Mouse (Mus musculus) MEL (cell line): ENCODE data around the gene Macrod1. TPM values are rescaled to one million over a fixed set of nuclear protein-coding genes. Genes with fewer than 3 reads are reported as not detected.
A peak's percentile ranks its signal among the peaks of the same experiment; 100 is the strongest.

Experiments
- DNase-seq: peaks from one replicate; pipeline ENCODE4 v3.0.0; 2011; ENCODE audit warnings: low read depth, low spot score
- H3K27ac ChIP-seq: 2 replicates; pipeline ENCODE4 v1.5.1; 2012; ENCODE audit warnings: low read depth, mild to moderate bottlenecking, control low read depth, low read length, moderate library complexity; ENCODE audit not compliant: control insufficient read depth
- H3K27me3 ChIP-seq, 2 experiments: fragments of 150-350 bp in 1 of 2; sonication (generic) in 1 of 2; 2 replicates each; pipeline ENCODE4 v1.6.1; 2012; ENCODE audit warnings: low read length in 2 of 2, mild to moderate bottlenecking in 2 of 2, improper control_type of control experiment in 1 of 2, moderate library complexity in 1 of 2; ENCODE audit not compliant: insufficient read depth in 2 of 2, control insufficient read depth in 1 of 2
- H3K36me3 ChIP-seq, 2 experiments: 2 replicates each; pipeline ENCODE4 v1.6.1; 2012 to 2014; ENCODE audit warnings: low read length in 2 of 2, improper control_type of control experiment in 1 of 2, inconsistent platforms in 1 of 2, mild to moderate bottlenecking in 1 of 2; ENCODE audit not compliant: insufficient read depth in 2 of 2, control insufficient read depth in 1 of 2
- H3K4me1 ChIP-seq, 2 experiments: fragments of 150-350 bp in 1 of 2; sonication (generic) in 1 of 2; 2 replicates each; pipeline ENCODE4 v1.6.1; 2012; ENCODE audit warnings: low read length in 2 of 2, improper control_type of control experiment in 1 of 2, mild to moderate bottlenecking in 1 of 2; ENCODE audit not compliant: insufficient read depth in 2 of 2, control insufficient read depth in 1 of 2
- H3K4me3 ChIP-seq, 2 experiments: fragments of 150-350 bp in 1 of 2; sonication (generic) in 1 of 2; 2 replicates each; pipeline ENCODE4 v1.5.1; 2012; ENCODE audit warnings: low read depth in 2 of 2, low read length in 2 of 2, mild to moderate bottlenecking in 2 of 2, moderate library complexity in 2 of 2, control low read depth in 1 of 2, improper control_type of control experiment in 1 of 2; ENCODE audit not compliant: control insufficient read depth in 1 of 2, insufficient read depth in 1 of 2
- H3K79me2 ChIP-seq: 2 replicates; pipeline ENCODE4 v1.6.1; 2012; ENCODE audit warnings: mild to moderate bottlenecking, low read length, moderate library complexity; ENCODE audit not compliant: control insufficient read depth, poor library complexity, insufficient read depth
- H3K9ac ChIP-seq: 2 replicates; pipeline ENCODE4 v1.6.1; 2012; ENCODE audit warnings: low read depth, mild to moderate bottlenecking, control low read depth, low read length, moderate library complexity; ENCODE audit not compliant: control insufficient read depth, poor library complexity, severe bottlenecking
- H3K9me3 ChIP-seq: fragments of 150-350 bp; sonication (generic); replicated peaks from 2 replicates; pipeline ENCODE4 v1.6.1; 2012; ENCODE audit warnings: mild to moderate bottlenecking, low read length, improper control_type of control experiment, moderate library complexity; ENCODE audit not compliant: insufficient read depth
- CHD1 ChIP-seq: IDR thresholded peaks from 2 replicates; pipeline ENCODE4 v1.6.1; 2012; ENCODE audit warnings: low read depth, mild to moderate bottlenecking, inconsistent platforms, low read length, improper control_type of control experiment
- CHD2 ChIP-seq: IDR thresholded peaks from 2 replicates; pipeline ENCODE4 v1.6.1; 2011; ENCODE audit warnings: low read length, improper control_type of control experiment
- CTCF ChIP-seq, 3 experiments: IDR thresholded peaks in 2 of 3; conservative IDR thresholded peaks in 1 of 3; 2 replicates each; pipeline ENCODE4 v1.5.1; 2011 to 2012; ENCODE audit warnings: low read length in 3 of 3, low read depth in 2 of 3, mild to moderate bottlenecking in 2 of 3, improper control_type of control experiment in 1 of 3, inconsistent platforms in 1 of 3, mixed read lengths in 1 of 3, moderate library complexity in 1 of 3; ENCODE audit not compliant: control insufficient read depth in 1 of 3, insufficient read depth in 1 of 3, poor library complexity in 1 of 3, severe bottlenecking in 1 of 3
- E2F4 ChIP-seq: IDR thresholded peaks from 2 replicates; pipeline ENCODE4 v1.6.1; 2011; ENCODE audit warnings: low read depth, low read length, improper control_type of control experiment, borderline replicate concordance
- ELF1 ChIP-seq: IDR thresholded peaks from 2 replicates; pipeline ENCODE4 v1.6.1; 2014; ENCODE audit warnings: low read depth, mild to moderate bottlenecking, inconsistent platforms, low read length, improper control_type of control experiment, moderate library complexity
- EP300 ChIP-seq, 2 experiments: IDR thresholded peaks; 2 replicates each; pipeline ENCODE4 v1.6.1; 2011; ENCODE audit warnings: improper control_type of control experiment in 2 of 2, low read length in 2 of 2, low read depth in 1 of 2, mild to moderate bottlenecking in 1 of 2
- GABPA ChIP-seq: IDR thresholded peaks from 2 replicates; pipeline ENCODE4 v1.6.1; 2012; ENCODE audit warnings: low read depth, mild to moderate bottlenecking, inconsistent platforms, low read length, improper control_type of control experiment, moderate library complexity
- KAT2A ChIP-seq: conservative IDR thresholded peaks from 2 replicates; pipeline ENCODE4 v1.6.1; 2012; ENCODE audit warnings: low read depth, low read length, improper control_type of control experiment, inconsistent platforms
- MEF2A ChIP-seq: IDR thresholded peaks from 2 replicates; pipeline ENCODE4 v1.6.1; 2014; ENCODE audit warnings: low read depth, mild to moderate bottlenecking, inconsistent platforms, low read length, improper control_type of control experiment; ENCODE audit not compliant: poor library complexity, insufficient replicate concordance, severe bottlenecking; ENCODE audit errors: extremely low read depth
- MXI1 ChIP-seq: IDR thresholded peaks from 2 replicates; pipeline ENCODE4 v1.6.1; 2011; ENCODE audit warnings: mild to moderate bottlenecking, low read depth, low read length, improper control_type of control experiment
- NELFE ChIP-seq: IDR thresholded peaks from 2 replicates; pipeline ENCODE4 v1.6.1; 2011; ENCODE audit warnings: low read depth, low read length, improper control_type of control experiment
- NRF1 ChIP-seq: IDR thresholded peaks from 2 replicates; pipeline ENCODE4 v1.6.1; 2014; ENCODE audit warnings: low read depth, mild to moderate bottlenecking, inconsistent platforms, low read length, improper control_type of control experiment, moderate library complexity; ENCODE audit not compliant: poor library complexity, insufficient read depth, severe bottlenecking
- POLR2AphosphoS5 ChIP-seq: IDR thresholded peaks from 2 replicates; pipeline ENCODE4 v1.6.1; 2012; ENCODE audit warnings: low read depth, borderline replicate concordance, mild to moderate bottlenecking, inconsistent platforms, low read length, moderate library complexity, mixed read lengths
- RCOR1 ChIP-seq: IDR thresholded peaks from 2 replicates; pipeline ENCODE4 v1.6.1; 2012; ENCODE audit warnings: low read depth, mild to moderate bottlenecking, inconsistent platforms, low read length, improper control_type of control experiment
- SIN3A ChIP-seq: IDR thresholded peaks from 2 replicates; pipeline ENCODE4 v1.6.1; 2012; ENCODE audit warnings: low read length, improper control_type of control experiment, inconsistent platforms
- SMC3 ChIP-seq: IDR thresholded peaks from 2 replicates; pipeline ENCODE4 v1.6.1; 2011; ENCODE audit warnings: low read depth, low read length, improper control_type of control experiment
- TAL1 ChIP-seq: IDR thresholded peaks from 2 replicates; pipeline ENCODE4 v1.6.1; 2012; ENCODE audit warnings: mild to moderate bottlenecking, inconsistent platforms, low read length, moderate library complexity, mixed read lengths
- TBP ChIP-seq: IDR thresholded peaks from 2 replicates; pipeline ENCODE4 v1.8.0; 2011; ENCODE audit warnings: low read depth, low read length, improper control_type of control experiment
- USF1 ChIP-seq: IDR thresholded peaks from 2 replicates; pipeline ENCODE4 v1.6.1; 2014; ENCODE audit warnings: low read depth, mild to moderate bottlenecking, inconsistent platforms, low read length, improper control_type of control experiment, moderate library complexity
- ZC3H11A ChIP-seq: IDR thresholded peaks from 2 replicates; pipeline ENCODE4 v1.6.1; 2012; ENCODE audit warnings: low read depth, mild to moderate bottlenecking, inconsistent platforms, low read length, improper control_type of control experiment
- ZKSCAN1 ChIP-seq: IDR thresholded peaks from 2 replicates; pipeline ENCODE4 v1.6.1; 2012; ENCODE audit warnings: low read depth, mild to moderate bottlenecking, inconsistent platforms, low read length, improper control_type of control experiment, moderate library complexity
- ZNF384 ChIP-seq: IDR thresholded peaks from 2 replicates; pipeline ENCODE4 v1.6.1; 2012; ENCODE audit warnings: low read depth, mild to moderate bottlenecking, inconsistent platforms, low read length, improper control_type of control experiment
- polyA plus RNA-seq, 2 experiments: library from polyadenylated mRNA; stranded (reverse) in 1 of 2; unstranded in 1 of 2; fragments of >175 nt in 1 of 2; fragments of >200 nt in 1 of 2; gene quantifications; 2 replicates each; pipeline versions ENCODE4 v1.2.1 to v1.2.4; 2012; ENCODE audit warnings: low replicate concordance in 2 of 2, low read depth in 1 of 2; ENCODE audit not compliant: insufficient read length in 2 of 2, insufficient read depth in 1 of 2, missing spikeins in 1 of 2
- total RNA-seq: library from RNA; depleted of rRNA; stranded (reverse); fragments of 300-350 nt; gene quantifications from 2 replicates; pipeline ENCODE4 v1.2.3, GENCODE M21; 2012

Gene Macrod1
- total and polyA plus RNA-seq, 3 experiments = 4.5 to 15.7 TPM; not detected in 1

DNA sequence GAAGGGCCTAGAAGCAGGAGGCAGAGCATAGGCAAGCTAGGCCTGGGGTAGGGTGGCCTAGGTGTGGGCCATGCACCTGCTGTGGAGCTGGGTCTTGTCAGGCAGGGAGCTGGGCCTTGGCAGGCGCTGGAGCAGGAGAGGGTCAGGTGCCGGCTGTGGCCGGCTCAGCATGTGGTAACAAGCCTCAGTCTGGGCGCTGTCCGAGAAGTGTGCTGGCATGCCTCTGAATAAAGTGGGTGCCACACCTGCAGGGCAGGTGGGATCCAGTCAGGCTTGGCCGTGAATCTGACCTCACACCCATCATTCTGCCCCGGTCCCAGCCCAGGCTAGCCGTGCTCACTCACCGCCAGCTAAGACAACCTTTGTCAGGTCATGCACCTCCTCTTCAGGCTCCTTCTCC, 42.6 kb upstream of the Macrod1 start:
- peaks cover 24% of the 10 kb centered on the region for H3K79me2 ChIP-seq
- H3K9ac ChIP-seq = no peak overlapping the region
- H3K9me3 ChIP-seq = no peaks in the 10 kb centered on the region
- no peak for DNase-seq
- no peak overlapping the region for H3K27ac ChIP-seq
- H3K4me3 ChIP-seq = no peak overlapping the region
- H3K4me1 ChIP-seq = peaks cover 4 to 16% of the 10 kb centered on the region in 2 experiments
- peaks cover 15 to 19% of the 10 kb centered on the region in 2 experiments for H3K36me3 ChIP-seq
- no peak for TF ChIP-seq CTCF (IDR thresholded peaks at IDR 0.05 in 2 of 3, conservative IDR thresholded peaks at IDR 0.05 in 1 of 3; ENCODE audit: control insufficient read depth in 1 of 3, insufficient read depth in 1 of 3, low read depth in 2 of 3, low read length in 3 of 3, poor library complexity in 1 of 3, severe bottlenecking in 1 of 3)
- no peak for TF ChIP-seq SIN3A
- TF ChIP-seq TBP = no peak
- H3K27me3 ChIP-seq = no peaks in the 10 kb centered on the region

GRCm38 (mm10) chr19:7014481-7015135, 42.0 kb upstream of the Macrod1 start:
- no peak overlapping the region for H3K9ac ChIP-seq
- H3K27ac ChIP-seq = no peak overlapping the region
- H3K27me3 ChIP-seq = no peaks in the 10 kb centered on the region
- peaks cover 12 to 20% of the 10 kb centered on the region in 2 experiments for H3K36me3 ChIP-seq
- TF ChIP-seq GABPA (no peak), NELFE (no peak)
- TF ChIP-seq, all 39 proteins: peak for 0
- Histone ChIP-seq H3K79me2 (peaks cover 27% of the 10 kb centered on the region), H3K4me3 (no peak overlapping the region), H3K9me3 (no peaks in the 10 kb centered on the region), H3K4me1 (peaks cover 4 to 18% of the 10 kb centered on the region in 2 experiments)
- no peak for DNase-seq

- Histone ChIP-seq H3K9ac (peak overlapping the region; percentile 96), H3K36me3 (peaks cover 6 to 36% of the 10 kb centered on the region in 2 experiments), H3K27me3 (no peaks in the 10 kb centered on the region), H3K79me2 (peaks cover 27% of the 10 kb centered on the region), H3K27ac (peak overlapping the region; percentile 99), H3K4me3 (peak overlapping the region; percentile 76 to 94), H3K9me3 (no peaks in the 10 kb centered on the region), H3K4me1 (peaks cover 9 to 28% of the 10 kb centered on the region in 2 experiments)
- DNase-seq = peak; percentile 97
- peak; percentile 84 to 97 for TF ChIP-seq EP300 (IDR thresholded peaks at IDR 0.05; ENCODE audit: low read depth in 1 of 2, low read length in 2 of 2)
- TF ChIP-seq E2F4 = no peak
- TF ChIP-seq NRF1 = no peak
- no peak for TF ChIP-seq CHD1
- TF ChIP-seq CHD2 = peak; percentile 56; the same call in 1 of the 2 replicates
- TF ChIP-seq ZKSCAN1 = no peak
- TF ChIP-seq TBP = peak; percentile 77
- TF ChIP-seq POLR2AphosphoS5 = no peak
- peak; percentile 87 for TF ChIP-seq RCOR1
- no peak for TF ChIP-seq SMC3
- TF ChIP-seq ELF1 = peak; percentile 80
- TF ChIP-seq MEF2A = no peak
- TF ChIP-seq TAL1 = peak; percentile 93
- no peak for TF ChIP-seq ZNF384
- peak; percentile 66 for TF ChIP-seq MXI1
- no peak for TF ChIP-seq ZC3H11A
- no peak for TF ChIP-seq USF1
- TF ChIP-seq KAT2A = no peak; the same call in 1 of the 2 replicates
These were observed 38.8 kb upstream of the Macrod1 start for GRCm38 (mm10) chr19:7017541-7018457.
